Mouse (Mus musculus): ENCODE results near the gene Rbbp4. TPM values are rescaled to one million over a fixed set of nuclear protein-coding genes. Genes with fewer than 3 reads are reported as not detected.

The Rbbp4 gene
- total and polyA plus RNA-seq, 3 experiments = 50.9 to 127 TPM; not detected in 1

GRCm38 (mm10) chr4:129334677-129335215, 424 bp downstream of the Rbbp4 start:
- H3K4me1 ChIP-seq (ENCODE audit: control insufficient read depth in 1 of 2, insufficient read depth in 2 of 2, low read length in 2 of 2) = peaks cover 3 to 11% of the 10 kb centered on the region in 2 experiments
- peaks cover 14 to 30% of the 10 kb centered on the region in 2 experiments for H3K36me3 ChIP-seq (ENCODE audit: control insufficient read depth in 1 of 2, insufficient read depth in 2 of 2, low read length in 2 of 2)

DNA sequence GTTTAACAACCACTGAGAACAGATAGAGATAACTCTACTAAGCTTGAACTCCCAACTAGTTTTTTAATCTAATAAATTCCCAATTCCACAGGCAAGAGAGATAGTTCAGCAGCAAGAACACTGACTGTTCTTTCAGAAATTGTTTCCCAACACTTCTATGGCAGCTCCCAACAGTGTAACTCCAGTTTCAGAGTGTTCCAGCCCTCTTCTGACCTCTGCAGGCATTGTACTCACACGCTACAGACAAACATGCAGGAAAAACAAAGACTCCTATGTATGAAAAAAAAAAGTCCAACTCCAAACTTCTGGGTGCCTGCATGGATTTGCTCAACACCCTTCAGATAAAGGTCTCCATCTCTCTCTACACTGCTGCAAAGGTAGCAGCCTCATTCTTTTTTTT, 2.3 kb downstream of the Rbbp4 start:
- Histone ChIP-seq H3K9ac (ENCODE audit: control insufficient read depth, low read depth, low read length, poor library complexity, severe bottlenecking) (no peak overlapping the region), H3K27me3 (ENCODE audit: control insufficient read depth in 1 of 2, insufficient read depth in 2 of 2, low read length in 2 of 2) (no peaks in the 10 kb centered on the region), H3K9me3 (replicated peaks; ENCODE audit: insufficient read depth, low read length) (no peaks in the 10 kb centered on the region), H3K36me3 (ENCODE audit: control insufficient read depth in 1 of 2, insufficient read depth in 2 of 2, low read length in 2 of 2) (peaks cover 25 to 26% of the 10 kb centered on the region in 2 experiments), H3K4me3 (ENCODE audit: control insufficient read depth in 1 of 2, insufficient read depth in 1 of 2, low read depth in 2 of 2, low read length in 2 of 2) (no peak overlapping the region), H3K27ac (ENCODE audit: control insufficient read depth, low read depth, low read length) (no peak overlapping the region), H3K79me2 (ENCODE audit: control insufficient read depth, insufficient read depth, low read length, poor library complexity) (peaks cover 34% of the 10 kb centered on the region), H3K4me1 (ENCODE audit: control insufficient read depth in 1 of 2, insufficient read depth in 2 of 2, low read length in 2 of 2) (peaks cover 3 to 8% of the 10 kb centered on the region in 2 experiments; a peak in 3 of 4 replicates)
- TF ChIP-seq CTCF (IDR thresholded peaks at IDR 0.05 in 2 of 3, conservative IDR thresholded peaks at IDR 0.05 in 1 of 3; ENCODE audit: control insufficient read depth in 1 of 3, insufficient read depth in 1 of 3, low read depth in 2 of 3, low read length in 3 of 3, poor library complexity in 1 of 3, severe bottlenecking in 1 of 3) (no peak), GATA1 (IDR thresholded peaks at IDR 0.05; ENCODE audit: low read depth, low read length) (no peak), MEF2A (IDR thresholded peaks at IDR 0.05; ENCODE audit: extremely low read depth, insufficient replicate concordance, low read depth, low read length, poor library complexity, severe bottlenecking) (no peak), MAZ (IDR thresholded peaks at IDR 0.05; ENCODE audit: low read depth, low read length) (no peak), UBTF (IDR thresholded peaks at IDR 0.05; ENCODE audit: borderline replicate concordance, insufficient read depth, low read depth, low read length) (no peak), MAFK (IDR thresholded peaks at IDR 0.05; ENCODE audit: borderline replicate concordance, low read depth, low read length) (no peak), ZKSCAN1 (IDR thresholded peaks at IDR 0.05; ENCODE audit: low read depth, low read length) (no peak), HCFC1 (IDR thresholded peaks at IDR 0.05; ENCODE audit: low read depth, low read length) (no peak), ETS1 (IDR thresholded peaks at IDR 0.05; ENCODE audit: low read depth, low read length) (no peak), KAT2A (conservative IDR thresholded peaks at IDR 0.05; ENCODE audit: low read depth, low read length) (no peak), TCF12 (IDR thresholded peaks at IDR 0.05; ENCODE audit: low read depth, low read length) (no peak), CHD1 (IDR thresholded peaks at IDR 0.05; ENCODE audit: low read depth, low read length) (no peak)
- no peak for DNase-seq (ENCODE audit: low read depth, low spot score)

More at GRCm38 (mm10) chr4:129334677-129335215, 424 bp downstream of the Rbbp4 start:
- no peak for DNase-seq (ENCODE audit: low read depth, low spot score)
- peak overlapping the region; percentile 92 for H3K9ac ChIP-seq (ENCODE audit: control insufficient read depth, low read depth, low read length, poor library complexity, severe bottlenecking)
- H3K4me3 ChIP-seq (ENCODE audit: control insufficient read depth in 1 of 2, insufficient read depth in 1 of 2, low read depth in 2 of 2, low read length in 2 of 2) = peak overlapping the region; percentile 80 to 90
- H3K27ac ChIP-seq (ENCODE audit: control insufficient read depth, low read depth, low read length) = peak overlapping the region; percentile 65
- peaks cover 34% of the 10 kb centered on the region for H3K79me2 ChIP-seq (ENCODE audit: control insufficient read depth, insufficient read depth, low read length, poor library complexity)
- TF ChIP-seq POLR2A (IDR thresholded peaks at IDR 0.05; ENCODE audit: control insufficient read depth in 1 of 2, insufficient read depth in 1 of 2, low read depth in 1 of 2, low read length in 2 of 2, poor library complexity in 1 of 2) (0 out of 4 replicates have a peak, but pooled peaks of 1 of the 2 experiments have one; percentile 21), CHD1 (IDR thresholded peaks at IDR 0.05; ENCODE audit: low read depth, low read length) (peak; percentile 14; the same call in 1 of the 2 replicates), TCF12 (IDR thresholded peaks at IDR 0.05; ENCODE audit: low read depth, low read length) (0 out of 2 replicates have a peak, but pooled peaks have one; percentile 2), EP300 (IDR thresholded peaks at IDR 0.05; ENCODE audit: low read depth in 1 of 2, low read length in 2 of 2) (no peak), UBTF (IDR thresholded peaks at IDR 0.05; ENCODE audit: borderline replicate concordance, insufficient read depth, low read depth, low read length) (0 out of 2 replicates have a peak, but pooled peaks have one; percentile 91)
- no peaks in the 10 kb centered on the region for H3K27me3 ChIP-seq (ENCODE audit: control insufficient read depth in 1 of 2, insufficient read depth in 2 of 2, low read length in 2 of 2)
- no peaks in the 10 kb centered on the region for H3K9me3 ChIP-seq (replicated peaks; ENCODE audit: insufficient read depth, low read length)

Measured in MEL (cell line).